Mouse (Mus musculus) ES-Bruce4 (cell line): ENCODE results near the gene Ap4m1. TPM values are rescaled to one million over a fixed set of nuclear protein-coding genes. Genes with fewer than 3 reads are reported as not detected.

Experiments used
- H3K27ac ChIP-seq: 2 replicates; pipeline ENCODE4 v1.5.1; 2012; ENCODE audit warnings: low read length, inconsistent platforms; ENCODE audit not compliant: insufficient read depth
- H3K27me3 ChIP-seq: 2 replicates; pipeline ENCODE4 v1.6.1; 2012; ENCODE audit warnings: mild to moderate bottlenecking, low read length, inconsistent platforms; ENCODE audit not compliant: control insufficient read depth, poor library complexity, insufficient read depth, severe bottlenecking
- H3K36me3 ChIP-seq: 2 replicates; pipeline ENCODE4 v1.6.1; 2012; ENCODE audit warnings: inconsistent platforms, mild to moderate bottlenecking, low read length, moderate library complexity; ENCODE audit not compliant: control insufficient read depth, poor library complexity, insufficient read depth, severe bottlenecking
- H3K4me1 ChIP-seq: one replicate; pipeline ENCODE4 v1.8.1; 2011; ENCODE audit warnings: low read length; ENCODE audit not compliant: control insufficient read depth, insufficient read depth
- H3K4me3 ChIP-seq: 2 replicates; pipeline ENCODE4 v1.5.1; 2011; ENCODE audit warnings: low read depth, mild to moderate bottlenecking, low read length
- H3K9ac ChIP-seq: 2 replicates; pipeline ENCODE4 v1.6.1; 2012; ENCODE audit warnings: low read depth, mild to moderate bottlenecking, inconsistent platforms; ENCODE audit not compliant: poor library complexity, severe bottlenecking
- H3K9me3 ChIP-seq: replicated peaks from 2 replicates; pipeline ENCODE4 v1.6.1; 2012; ENCODE audit warnings: mild to moderate bottlenecking, low read length, inconsistent platforms; ENCODE audit not compliant: control insufficient read depth, poor library complexity, insufficient read depth, severe bottlenecking
- CTCF ChIP-seq: IDR thresholded peaks from one replicate; pipeline ENCODE4 v1.8.1; 2011; ENCODE audit warnings: low read depth, low read length
- EP300 ChIP-seq: IDR thresholded peaks from 2 replicates; pipeline ENCODE4 v1.6.1; 2011; ENCODE audit warnings: low read depth, low read length; ENCODE audit not compliant: insufficient read depth
- POLR2A ChIP-seq: IDR thresholded peaks from one replicate; pipeline ENCODE4 v1.8.1; 2011; ENCODE audit warnings: low read length; ENCODE audit not compliant: insufficient read depth
- polyA plus RNA-seq: library from polyadenylated mRNA; stranded (reverse); fragments of >200 nt; gene quantifications from 2 replicates; pipeline ENCODE4 v1.2.4, GENCODE M21; 2011; ENCODE audit warnings: low read depth; ENCODE audit not compliant: missing spikeins, insufficient read depth, insufficient read length

Gene Ap4m1
- polyA plus RNA-seq: 11.4 and 14.7 TPM in 2 replicates

GRCm38 (mm10) chr5:138171695-138172491 lies at the start of gene Ap4m1, which contains the start of gene Mcm7:
Gene Ap4m1 (plus strand): TSS chr5:138172002.
Gene Mcm7 (minus strand): TSS chr5:138172422.
- H3K27ac ChIP-seq: peak within 1 kb of the TSS; percentile 77
- peak within 1 kb of the TSS; percentile 94 for H3K9ac ChIP-seq
- peaks cover 32% of the 10 kb centered on the region for H3K36me3 ChIP-seq
- peak; percentile 71 for TF ChIP-seq POLR2A
- TF ChIP-seq EP300: no peak
- peak within 1 kb of the TSS; percentile 94 for H3K4me3 ChIP-seq
- no peaks in the 10 kb centered on the region for H3K9me3 ChIP-seq
- H3K27me3 ChIP-seq: no peaks in the 10 kb centered on the region
- H3K4me1 ChIP-seq: peaks cover 2% of the 10 kb centered on the region

DNA sequence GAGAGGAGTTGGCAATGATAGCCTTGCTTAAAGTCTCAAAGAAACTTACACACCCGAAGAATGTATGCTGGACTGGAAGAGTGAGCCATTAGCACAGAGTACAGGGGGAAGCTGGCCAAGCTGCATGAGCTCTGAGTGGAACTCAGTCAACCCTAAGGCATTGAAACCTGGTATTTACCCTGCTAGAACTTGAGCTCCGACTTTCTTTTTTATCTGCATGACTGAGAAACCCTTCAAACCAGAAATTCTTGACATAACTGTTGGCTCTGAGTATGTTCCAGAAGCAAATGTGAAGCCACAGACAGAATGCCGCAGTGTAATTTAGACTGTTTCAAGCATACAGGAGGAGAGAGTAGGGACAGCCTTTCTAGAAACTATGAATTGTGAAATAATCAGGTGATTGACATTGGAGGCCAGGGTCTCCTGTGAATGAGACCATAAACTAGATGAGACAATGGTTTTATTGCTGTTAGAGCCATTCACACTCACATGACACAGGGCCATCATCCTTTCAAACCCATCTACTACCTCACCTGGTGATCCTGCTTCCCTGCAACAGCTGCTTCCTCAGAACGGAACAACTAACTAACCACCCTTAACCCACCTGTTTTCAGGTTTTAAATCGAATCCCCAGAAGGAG lies 39.3 kb upstream of the Ap4m1 start:
- H3K36me3 ChIP-seq: peaks cover 39% of the 10 kb centered on the region
- no peaks in the 10 kb centered on the region for H3K9me3 ChIP-seq
- TF ChIP-seq POLR2A (no peak), EP300 (no peak), CTCF (no peak)
- H3K4me3 ChIP-seq: no peak overlapping the region
- H3K27me3 ChIP-seq: no peaks in the 10 kb centered on the region
- H3K9ac ChIP-seq: no peak overlapping the region
- no peak overlapping the region for H3K27ac ChIP-seq
- H3K4me1 ChIP-seq: no peaks in the 10 kb centered on the region

DNA sequence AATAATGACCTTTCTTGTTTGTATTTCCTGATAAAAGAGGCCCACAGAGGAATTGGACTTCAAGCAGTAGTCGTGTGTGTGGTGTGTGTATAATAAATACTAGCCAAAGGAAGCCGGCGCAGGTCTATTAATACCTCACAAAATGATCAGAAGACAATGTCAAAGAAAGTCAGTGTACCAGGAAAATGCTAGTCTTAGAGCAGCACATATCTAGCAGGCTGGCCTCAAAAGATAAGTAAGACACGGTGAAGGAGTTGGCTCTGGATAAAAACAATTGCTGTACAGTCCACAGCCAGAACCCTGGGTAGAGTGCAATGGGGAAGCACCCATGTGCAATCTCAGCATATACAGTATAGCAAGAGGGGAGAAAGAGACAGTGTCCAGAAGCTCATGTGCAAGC lies 34.5 kb upstream of the Ap4m1 start:
- no peaks in the 10 kb centered on the region; the same call in 1 of the 2 replicates for H3K27me3 ChIP-seq
- TF ChIP-seq POLR2A (no peak), EP300 (no peak), CTCF (no peak)
- H3K27ac ChIP-seq: no peak overlapping the region
- no peak overlapping the region for H3K9ac ChIP-seq
- H3K36me3 ChIP-seq: peaks cover 14% of the 10 kb centered on the region
- no peak overlapping the region for H3K4me3 ChIP-seq
- no peaks in the 10 kb centered on the region for H3K4me1 ChIP-seq
- H3K9me3 ChIP-seq: no peaks in the 10 kb centered on the region

- Histone ChIP-seq H3K36me3 (peaks cover 8% of the 10 kb centered on the region), H3K27ac (no peak overlapping the region), H3K4me1 (no peaks in the 10 kb centered on the region), H3K4me3 (no peak overlapping the region), H3K27me3 (no peaks in the 10 kb centered on the region; the same call in 1 of the 2 replicates), H3K9me3 (no peaks in the 10 kb centered on the region), H3K9ac (no peak overlapping the region)
- peak; percentile 28 for TF ChIP-seq CTCF
- TF ChIP-seq EP300: no peak
- no peak for TF ChIP-seq POLR2A
These were observed 33.8 kb upstream of the Ap4m1 start for GRCm38 (mm10) chr5:138137935-138138549.

GRCm38 (mm10) chr5:138138585-138138984 lies 33.2 kb upstream of the Ap4m1 start:
- H3K9me3 ChIP-seq: no peaks in the 10 kb centered on the region

More at GRCm38 (mm10) chr5:138138585-138138984, 33.2 kb upstream of the Ap4m1 start:
- Histone ChIP-seq H3K4me1 (no peaks in the 10 kb centered on the region), H3K27ac (no peak overlapping the region), H3K9ac (no peak overlapping the region), H3K36me3 (peaks cover 6% of the 10 kb centered on the region), H3K27me3 (no peaks in the 10 kb centered on the region; the same call in 1 of the 2 replicates), H3K4me3 (no peak overlapping the region)
- TF ChIP-seq POLR2A: no peak
- TF ChIP-seq CTCF: no peak
- no peak for TF ChIP-seq EP300
